Mouse (Mus musculus): ENCODE measurements around the gene Lax1.
"Not testable (repeated sequence)": the region's sequence is repeated elsewhere in the genome, so short reads cannot be mapped to it uniquely, and the experiment has no call there.

The Lax1 gene

GRCm38 (mm10) chr1:133689897-133690296 lies at the start of gene Lax1:
Gene Lax1, minus strand, starts transcription at chr1:133690108.
- in situ Hi-C loops (cut with MboI, MseI) = loop anchor here (10.0 kb wide), 1 partner anchor 1135 kb away; no protein-coding TSS in a partner anchor

- in situ Hi-C loops (cut with MboI, MseI) = loop anchor here (5.0 to 10.0 kb wide), 3 partner anchors 161 to 932 kb away; no protein-coding TSS in a partner anchor
Observed at GRCm38 (mm10) chr1:133736664-133737063, 46.8 kb upstream of the Lax1 start.

- in situ Hi-C loops (cut with MboI, MseI) = loop anchor here (5.0 to 10.0 kb wide), 3 partner anchors 161 to 931 kb away; no protein-coding TSS in a partner anchor
Observed at GRCm38 (mm10) chr1:133735995-133736652, 46.2 kb upstream of the Lax1 start.

GRCm38 (mm10) chr1:133732814-133733213 lies 42.9 kb upstream of the Lax1 start:
- in situ Hi-C loops (cut with MboI, MseI) = loop anchor here (10.0 kb wide), 1 partner anchor 928 kb away; no protein-coding TSS in a partner anchor

GRCm38 (mm10) chr1:133728339-133728738 lies 38.4 kb upstream of the Lax1 start:
- in situ Hi-C loops (cut with MboI, MseI) = no loop called here

GRCm38 (mm10) chr1:133720342-133720741 lies 30.4 kb upstream of the Lax1 start:
- in situ Hi-C loops (cut with MboI, MseI) = no loop called here

- in situ Hi-C loops (cut with MboI, MseI) = no loop called here
Observed at GRCm38 (mm10) chr1:133718786-133719185, 28.9 kb upstream of the Lax1 start.

- in situ Hi-C loops (cut with MboI, MseI) = no loop called here
Observed at GRCm38 (mm10) chr1:133718296-133718695, 28.4 kb upstream of the Lax1 start.

GRCm38 (mm10) chr1:133716464-133716863 lies 26.6 kb upstream of the Lax1 start:
- in situ Hi-C loops (cut with MboI, MseI) = no loop called here

GRCm38 (mm10) chr1:133715191-133715590 lies 25.3 kb upstream of the Lax1 start:
- in situ Hi-C loops (cut with MboI, MseI) = no loop called here

- in situ Hi-C loops (cut with MboI, MseI) = no loop called here
Observed at GRCm38 (mm10) chr1:133713009-133713370, 23.1 kb upstream of the Lax1 start.

- in situ Hi-C loops (cut with MboI, MseI) = no loop called here
Observed at GRCm38 (mm10) chr1:133712288-133713008, 22.5 kb upstream of the Lax1 start.

GRCm38 (mm10) chr1:133711376-133711775 lies 21.5 kb upstream of the Lax1 start:
- in situ Hi-C loops (cut with MboI, MseI) = no loop called here

GRCm38 (mm10) chr1:133710895-133711294 lies 21.0 kb upstream of the Lax1 start:
- in situ Hi-C loops (cut with MboI, MseI) = no loop called here

GRCm38 (mm10) chr1:133709292-133709691 lies 19.4 kb upstream of the Lax1 start:
- in situ Hi-C loops (cut with MboI, MseI) = no loop called here

- in situ Hi-C loops (cut with MboI, MseI) = not testable (repeated sequence)
Observed at GRCm38 (mm10) chr1:133701824-133702223, 11.9 kb upstream of the Lax1 start.

- in situ Hi-C loops (cut with MboI, MseI) = no loop called here
Observed at GRCm38 (mm10) chr1:133697935-133698620, 8.2 kb upstream of the Lax1 start.

GRCm38 (mm10) chr1:133695901-133696300 lies 6.0 kb upstream of the Lax1 start:
- in situ Hi-C loops (cut with MboI, MseI) = no loop called here

- in situ Hi-C loops (cut with MboI, MseI) = no loop called here
Observed at GRCm38 (mm10) chr1:133694876-133695275, 5.0 kb upstream of the Lax1 start.

GRCm38 (mm10) chr1:133694301-133694700 lies 4.4 kb upstream of the Lax1 start:
- in situ Hi-C loops (cut with MboI, MseI) = no loop called here

- in situ Hi-C loops (cut with MboI, MseI) = no loop called here
Observed at GRCm38 (mm10) chr1:133693536-133694114, 3.7 kb upstream of the Lax1 start.

- in situ Hi-C loops (cut with MboI, MseI) = no loop called here
Observed at GRCm38 (mm10) chr1:133692195-133692594, 2.3 kb upstream of the Lax1 start.
